Mouse (Mus musculus) ES-CJ7 (cell line): ENCODE measurements around the gene Mul1.
"Not testable (repeated sequence)": the region's sequence is repeated elsewhere in the genome, so short reads cannot be mapped to it uniquely, and the experiment has no call there.

Experiments used
- DNase-seq: peaks from one replicate; pipeline ENCODE4 v3.0.0; 2011; ENCODE audit warnings: low read depth, low spot score

Gene Mul1

DNA sequence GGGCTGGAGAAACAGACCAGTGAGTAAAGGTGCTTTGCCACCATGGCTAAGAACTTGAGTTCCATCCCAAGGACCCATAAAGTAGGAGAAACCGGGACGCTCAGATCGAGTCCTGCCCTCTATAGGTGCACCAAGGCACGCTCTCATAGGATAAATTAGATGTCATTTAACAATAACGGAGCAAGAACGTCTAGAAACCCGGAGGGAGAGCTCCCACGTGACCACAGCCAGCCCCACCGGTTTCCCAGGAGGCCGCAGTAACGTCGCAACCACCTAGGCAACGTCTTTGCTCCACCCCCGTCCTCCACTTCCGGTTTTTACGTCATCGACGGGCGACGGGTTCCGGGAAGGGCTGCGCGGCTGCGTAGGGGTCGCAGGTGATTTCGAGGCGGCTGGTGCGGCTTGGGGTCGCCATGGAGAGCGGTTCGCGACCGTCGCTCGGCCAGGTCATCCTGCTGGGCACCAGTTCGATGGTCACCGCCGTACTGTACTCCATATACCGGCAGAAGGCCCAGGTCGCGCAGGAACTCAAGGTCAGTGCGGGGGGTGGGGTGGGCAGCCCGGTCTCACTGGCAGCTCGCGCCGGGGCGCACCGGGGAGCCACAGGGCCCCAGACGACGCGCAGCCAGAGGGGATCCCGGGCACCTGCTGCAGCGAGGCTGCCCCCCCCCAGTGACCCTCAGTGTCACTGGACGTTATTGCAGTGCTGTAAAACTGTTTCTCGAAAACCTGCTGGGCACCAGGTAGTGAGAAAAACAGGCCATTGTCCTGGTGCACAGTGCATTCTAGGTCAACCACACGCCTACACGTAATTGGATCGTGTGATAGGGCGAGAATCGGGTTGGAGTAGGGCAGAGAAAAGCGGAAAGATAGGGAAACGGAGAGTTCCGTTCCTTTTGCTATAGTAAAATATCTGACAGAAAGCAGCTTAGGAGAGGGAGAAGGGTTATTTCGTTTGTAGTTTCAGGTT is at the start of gene Mul1:
Gene Mul1, plus strand, starts transcription at position 325 of the 970 bp plus-strand sequence.
- peak; percentile 97 for DNase-seq

DNA sequence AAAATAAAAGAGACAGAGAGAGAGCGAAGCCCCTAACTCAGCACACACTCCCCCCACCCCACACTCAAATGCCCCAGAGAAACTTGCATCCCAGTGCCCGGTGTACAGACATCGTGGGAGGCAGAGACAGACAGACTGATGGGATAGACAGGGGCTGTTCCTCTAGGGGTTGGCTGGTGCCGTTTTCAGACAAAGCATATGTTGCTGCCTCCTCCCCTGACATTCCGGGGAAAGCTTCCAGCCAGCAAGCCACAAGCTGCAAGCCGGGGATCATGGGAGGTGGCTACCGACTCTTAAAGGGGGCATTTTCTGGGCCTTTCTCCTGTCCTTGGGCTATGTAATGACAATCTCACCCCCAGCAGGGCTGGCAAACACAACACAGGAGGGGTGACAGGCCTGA is 40.8 kb upstream of the Mul1 start:
- DNase-seq, result no peak

DNA sequence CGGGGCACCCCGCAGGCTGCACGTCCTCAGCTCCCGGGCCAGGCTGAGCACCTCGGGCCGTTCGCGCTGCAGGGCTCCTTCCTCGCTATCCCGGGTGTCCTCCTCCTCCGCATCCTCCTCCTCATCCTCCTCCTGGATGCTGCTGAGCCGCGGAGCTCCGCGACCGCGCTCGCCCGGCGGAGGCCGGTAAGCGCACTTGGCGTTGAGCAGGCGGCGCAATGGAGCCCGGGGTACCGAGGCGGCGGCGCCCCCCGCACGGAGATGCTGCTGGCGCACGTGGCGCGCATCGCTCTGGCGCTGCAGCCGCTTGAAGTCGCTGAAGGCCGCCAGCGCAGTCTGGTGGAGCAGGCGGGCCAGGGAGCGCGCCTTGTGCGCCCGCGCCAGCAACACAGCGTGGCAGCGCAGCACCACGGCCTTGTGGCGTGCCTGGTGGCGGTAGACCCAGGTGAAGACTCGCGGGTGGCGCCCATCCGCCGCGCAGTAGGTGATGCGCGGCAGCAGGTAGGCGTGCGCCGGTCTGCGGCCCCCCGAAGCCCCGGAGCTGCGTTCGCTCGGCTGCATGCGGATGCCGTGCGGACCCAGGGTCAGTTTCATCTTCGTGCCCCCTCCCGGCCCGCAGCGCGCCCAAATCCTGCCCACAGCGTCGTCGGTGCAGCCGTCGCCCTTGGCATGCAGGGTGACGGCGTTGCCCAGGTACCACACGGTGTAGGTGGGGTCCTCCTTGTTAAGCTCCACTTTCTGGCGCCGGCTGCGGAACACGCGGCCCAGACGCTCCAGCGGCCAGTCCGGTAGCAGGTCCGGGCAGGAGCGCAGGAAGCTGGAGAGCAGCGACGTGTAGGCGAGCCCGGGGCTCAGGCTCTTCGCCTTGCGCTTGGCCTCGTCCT is 39.1 kb upstream of the Mul1 start:
- DNase-seq, result no peak

DNA sequence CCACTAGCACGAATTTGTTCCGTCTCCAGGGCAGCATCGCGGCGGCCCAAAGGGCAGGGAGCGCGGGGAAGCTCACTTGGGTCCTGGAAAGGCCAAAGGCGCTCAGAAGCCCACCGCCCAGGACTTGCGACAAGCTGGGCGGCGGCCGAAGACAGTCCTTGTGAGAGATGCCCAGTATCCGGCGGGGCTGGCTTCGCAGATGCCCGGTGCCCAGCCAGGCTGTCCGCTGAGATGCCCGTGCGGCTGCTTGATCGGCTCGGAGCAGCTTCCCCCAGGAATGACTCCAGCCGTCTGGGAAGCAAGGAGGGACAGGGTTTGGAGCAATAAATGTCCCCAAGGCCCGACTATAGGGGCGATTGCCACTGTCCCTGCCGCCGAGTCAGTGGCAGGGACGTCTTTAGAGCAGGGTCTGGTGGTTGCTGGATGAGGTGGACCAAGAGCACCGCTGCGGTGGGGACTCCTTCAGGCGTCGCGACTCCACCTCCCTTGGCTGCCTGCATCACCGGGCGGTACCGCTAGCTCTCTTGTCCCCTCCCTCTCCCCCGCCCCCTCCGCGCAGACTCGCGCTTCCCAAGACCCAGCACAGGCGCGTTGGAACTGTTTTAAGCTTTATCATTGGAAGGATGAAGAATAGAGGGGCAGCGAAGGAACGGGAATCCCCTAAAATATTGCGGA is 38.4 kb upstream of the Mul1 start, which contains the start of gene Fam43b:
Gene Fam43b, minus strand, starts transcription at position 558 of the 675 bp plus-strand sequence.
- DNase-seq, result peak; percentile 82

DNA sequence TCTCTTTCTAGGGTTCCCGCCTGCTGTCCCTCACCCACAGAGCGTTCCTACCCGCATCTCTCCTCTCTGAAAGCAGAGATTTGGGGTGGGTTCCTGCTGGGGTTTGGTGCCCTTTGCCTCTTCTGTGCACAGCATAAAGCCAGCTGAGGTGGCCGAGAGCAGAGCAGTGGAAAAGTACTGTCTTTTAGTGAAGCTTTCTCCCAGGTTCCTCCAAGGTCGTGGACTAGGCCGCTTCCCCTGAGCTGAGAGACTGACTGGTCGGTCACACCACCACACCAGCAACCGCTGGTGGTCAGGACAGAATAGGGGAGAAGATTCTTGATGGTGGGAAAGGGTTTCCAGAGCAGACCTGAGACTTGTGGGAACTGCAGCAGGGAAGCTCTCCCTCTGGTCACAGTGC is 37.8 kb upstream of the Mul1 start:
- DNase-seq, result no peak

DNA sequence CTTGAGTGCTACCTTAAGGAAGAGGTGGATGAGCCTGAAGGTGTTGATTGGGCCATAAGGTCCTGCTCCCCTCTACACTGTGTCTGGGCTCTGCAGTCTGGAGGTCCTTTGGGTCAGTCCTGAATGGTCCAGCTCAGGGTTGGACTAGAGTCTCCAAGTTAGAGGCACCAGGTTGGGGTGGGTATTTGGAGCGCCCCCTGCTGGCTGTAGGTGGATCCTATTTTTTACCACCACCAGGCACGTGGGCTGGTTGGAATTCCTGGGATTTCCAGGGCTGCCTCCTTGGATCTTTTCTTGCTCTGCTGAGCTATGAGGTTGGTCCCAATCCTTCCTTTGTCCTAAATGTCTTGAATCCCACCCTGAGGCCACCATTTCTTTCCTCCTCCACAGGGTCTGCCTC is 29.7 kb upstream of the Mul1 start:
- peak; percentile 62 for DNase-seq

DNA sequence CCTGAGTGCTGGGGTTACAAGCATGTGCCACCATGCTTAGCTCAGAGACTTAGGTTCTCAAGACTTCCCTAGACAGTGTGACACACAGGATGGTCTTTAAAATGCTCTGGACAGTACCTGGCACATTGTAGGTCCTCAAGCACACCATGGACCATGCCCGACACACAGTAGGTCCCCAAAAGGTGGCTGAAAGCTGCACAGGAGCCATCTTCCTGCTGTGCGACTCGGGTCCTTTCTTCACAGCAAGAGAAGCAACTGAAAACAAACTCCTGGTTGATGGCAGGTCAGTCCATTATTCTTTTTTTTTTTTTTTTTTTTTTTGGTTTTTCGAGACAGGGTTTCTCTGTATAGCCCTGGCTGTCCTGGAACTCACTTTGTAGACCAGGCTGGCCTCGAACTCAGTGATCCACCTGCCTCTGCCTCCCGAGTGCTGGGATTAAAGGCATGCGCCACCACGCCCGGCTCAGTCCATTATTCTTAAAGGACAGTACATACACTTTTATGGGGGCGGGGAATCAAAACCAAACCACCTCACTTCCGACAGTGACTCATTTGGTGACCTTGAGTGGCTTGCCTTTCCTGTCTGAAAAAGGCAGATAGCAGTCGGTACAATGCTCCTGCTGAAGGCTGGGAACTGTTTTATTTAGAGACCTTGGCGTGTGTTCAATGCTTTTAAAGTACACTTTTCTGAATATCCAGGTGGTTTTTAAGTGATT is 26.8 kb upstream of the Mul1 start:
- peak; percentile 54 for DNase-seq

DNA sequence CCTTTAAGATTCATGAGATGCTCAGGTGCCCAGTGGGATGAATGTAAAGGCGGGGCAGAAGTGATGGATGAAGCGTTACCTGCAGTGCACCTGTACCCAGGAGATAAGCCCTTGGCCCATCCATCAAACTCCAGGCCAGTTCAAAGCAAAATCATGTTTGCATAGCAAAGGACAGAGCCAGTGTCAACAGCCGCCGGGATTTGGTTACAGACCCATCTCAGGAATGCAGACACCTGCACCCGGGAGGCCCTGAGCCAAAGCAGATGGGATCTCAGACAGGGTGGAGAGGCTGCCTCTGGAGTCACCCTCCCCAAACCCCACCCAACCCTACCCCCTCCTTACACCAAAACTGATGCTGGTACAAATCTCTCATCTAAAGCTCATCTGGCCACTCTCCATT is 23.5 kb upstream of the Mul1 start:
- peak; percentile 90 for DNase-seq

DNA sequence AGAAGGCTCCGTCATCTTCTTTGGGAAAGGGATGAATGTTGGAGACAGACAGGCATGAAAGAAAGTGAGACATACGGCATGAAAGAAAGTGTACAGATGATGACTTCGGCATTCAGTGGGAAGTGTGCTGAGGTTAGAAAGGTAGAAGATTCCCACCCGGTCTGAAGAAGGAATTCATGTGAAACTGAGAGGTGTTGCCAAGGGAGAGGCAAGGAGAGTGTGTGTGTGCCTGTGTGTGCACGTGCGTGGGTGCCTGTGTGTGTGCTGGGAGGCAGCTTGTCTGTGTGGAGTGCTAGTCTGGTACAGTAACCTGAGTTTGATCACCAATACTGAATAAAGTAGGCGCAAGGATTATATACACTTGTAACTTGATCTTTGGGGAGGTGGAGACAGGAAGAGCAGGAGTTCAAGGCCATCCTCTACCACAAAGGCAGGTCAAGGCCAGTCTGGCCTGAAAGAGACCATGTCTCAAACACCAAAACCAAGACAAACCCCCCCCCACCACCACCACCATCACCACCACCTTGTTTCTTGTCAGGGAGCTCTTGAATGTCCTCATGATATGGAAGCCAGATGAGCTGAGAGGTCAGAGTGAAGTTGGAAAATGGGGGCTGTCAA is 22.9 kb upstream of the Mul1 start:
- peak; percentile 51 for DNase-seq

DNA sequence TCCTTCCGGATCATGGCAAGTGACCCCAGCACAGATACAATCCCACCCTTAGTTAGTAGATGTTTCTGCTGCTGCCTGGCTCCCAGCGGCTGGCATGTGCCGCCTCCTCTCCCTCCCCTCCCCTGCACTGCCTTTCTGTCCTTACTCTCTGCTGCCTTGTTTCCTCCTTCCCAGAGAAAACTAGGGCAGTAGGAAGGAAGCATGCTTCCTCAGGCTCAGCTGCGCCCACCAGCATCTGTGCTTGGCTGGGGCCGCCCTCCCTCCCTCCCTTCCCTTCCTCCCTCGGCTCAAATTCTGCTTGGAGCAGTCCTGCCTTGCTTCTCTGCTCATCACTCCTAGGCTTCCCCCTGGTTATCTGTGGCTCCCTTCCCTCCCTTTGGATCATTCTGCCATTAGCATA is 19.7 kb upstream of the Mul1 start:
- DNase-seq, result no peak

DNA sequence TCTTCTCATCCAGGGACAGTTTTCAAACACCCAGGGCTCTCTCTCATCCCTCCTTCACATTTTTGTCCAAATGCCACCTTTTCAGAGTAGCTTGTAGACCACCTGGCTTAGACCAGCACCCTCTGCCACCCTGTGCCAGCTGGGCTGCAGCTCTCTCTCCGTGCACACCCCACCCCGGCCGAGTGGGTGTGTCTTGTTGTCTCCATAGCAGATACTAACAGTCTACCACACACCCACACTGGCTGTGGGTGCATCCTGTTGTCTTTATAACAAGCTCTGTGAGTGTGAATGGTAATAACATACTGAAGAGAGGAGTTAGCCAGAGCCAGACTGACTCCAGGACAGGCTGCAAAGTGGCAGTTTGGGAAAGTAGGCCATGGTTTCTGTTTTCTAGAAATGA is 18.5 kb upstream of the Mul1 start:
- no peak for DNase-seq

DNA sequence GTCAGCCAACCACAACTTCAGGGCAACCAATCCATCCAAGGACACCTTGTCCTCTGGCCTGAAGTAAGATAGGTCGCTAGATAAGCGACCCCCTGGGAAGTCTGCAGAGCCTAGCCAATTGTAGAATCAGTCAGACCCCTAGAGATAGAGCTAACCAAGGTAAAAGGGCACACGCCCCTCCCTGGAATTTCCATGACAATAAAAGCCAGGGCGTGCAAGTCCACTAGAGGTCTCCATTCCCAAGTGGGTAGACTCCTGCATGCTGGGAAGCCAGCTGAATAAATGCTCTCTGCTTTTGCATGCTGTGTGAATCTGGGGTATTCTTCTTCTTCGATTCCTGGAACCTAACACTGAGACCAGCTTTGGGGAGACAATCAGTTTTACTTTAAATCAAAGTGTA is 18.1 kb upstream of the Mul1 start:
- peak; percentile 89 for DNase-seq

DNA sequence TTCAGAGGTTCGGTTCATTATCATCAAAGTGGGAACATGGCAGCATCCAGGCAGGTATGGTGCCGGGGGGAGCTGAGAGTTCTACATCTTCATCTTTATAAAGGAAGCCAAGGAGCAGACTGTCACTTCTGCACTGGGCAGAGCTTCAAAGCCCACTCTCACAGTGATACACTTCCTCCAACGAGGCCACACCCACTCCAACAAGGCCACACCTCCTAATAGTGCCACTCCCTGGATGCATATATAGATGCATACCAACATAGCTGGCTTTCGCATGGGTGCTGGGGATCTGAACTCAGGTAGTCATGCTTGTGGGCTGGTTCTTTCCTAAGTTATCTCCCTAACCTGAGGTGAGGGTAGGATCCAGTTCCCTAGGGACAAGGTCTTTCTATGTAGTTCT is 16.6 kb upstream of the Mul1 start:
- no peak for DNase-seq

DNA sequence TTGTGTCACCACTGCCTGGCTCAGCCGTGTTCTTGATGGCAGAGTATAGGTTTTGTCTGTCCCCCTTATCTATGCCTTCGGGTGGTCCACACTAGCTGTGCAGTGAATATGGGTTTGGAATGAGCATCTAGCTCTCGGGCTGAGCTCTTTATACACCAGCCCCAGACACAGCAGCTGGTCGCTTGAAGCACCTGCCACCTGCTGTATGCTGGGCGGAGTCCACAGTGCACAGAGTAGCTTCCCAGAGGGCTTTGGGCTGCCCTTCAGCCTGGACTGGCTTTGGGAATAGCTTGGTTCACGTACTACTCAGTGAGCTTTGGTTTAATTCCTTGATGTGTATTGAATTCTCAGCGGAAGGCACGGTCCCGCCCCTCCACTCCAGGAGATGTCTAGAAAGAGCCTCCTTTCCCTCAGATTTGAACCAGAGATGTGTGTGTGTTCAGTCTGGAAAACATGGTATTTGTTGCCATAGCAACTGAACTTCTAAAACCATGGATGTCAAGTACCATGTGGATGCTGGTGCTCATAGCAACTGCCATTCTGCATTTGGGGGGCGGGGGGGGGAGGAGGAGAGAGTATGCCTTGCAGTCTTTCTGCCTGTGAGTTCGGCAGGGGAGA is 16.0 kb upstream of the Mul1 start:
- no peak for DNase-seq

DNA sequence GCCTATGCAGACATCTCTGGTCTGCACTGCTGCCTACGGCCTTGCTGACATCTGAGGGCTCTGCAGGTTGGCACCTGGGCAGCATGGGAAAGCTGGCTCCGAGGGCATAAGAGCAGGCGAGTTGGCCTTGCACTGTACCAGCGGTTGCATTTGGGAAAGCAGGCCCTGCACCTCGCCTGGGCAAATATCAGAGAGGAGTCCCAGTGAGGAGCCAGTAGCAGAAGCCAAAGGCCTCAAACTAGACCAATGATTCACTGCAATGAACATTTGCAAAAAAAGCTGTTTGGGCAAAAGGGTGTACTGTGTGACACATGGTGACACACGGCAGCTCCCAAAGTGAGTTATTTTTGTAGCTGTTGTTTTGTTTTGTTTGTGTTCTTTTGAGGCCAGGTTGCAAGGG is 9.4 kb upstream of the Mul1 start:
- no peak for DNase-seq

DNA sequence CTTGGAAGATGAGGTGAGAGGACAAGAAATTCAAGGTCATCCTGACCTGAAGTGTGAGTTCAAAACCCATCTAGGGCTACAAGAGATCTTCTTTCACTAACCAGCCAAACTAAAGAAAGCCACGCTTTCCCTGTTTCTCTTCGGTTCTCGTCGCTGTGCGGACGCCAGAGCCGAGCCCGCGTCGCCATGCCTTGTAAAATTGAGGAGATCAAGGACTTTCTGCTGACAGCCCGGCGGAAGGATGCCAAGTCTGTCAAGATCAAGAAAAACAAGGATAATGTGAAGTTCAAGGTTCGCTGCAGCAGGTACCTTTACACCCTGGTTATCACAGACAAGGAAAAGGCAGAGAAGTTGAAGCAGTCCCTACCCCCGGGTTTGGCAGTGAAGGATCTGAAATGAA is 8.9 kb upstream of the Mul1 start:
- not testable (repeated sequence) for DNase-seq

DNA sequence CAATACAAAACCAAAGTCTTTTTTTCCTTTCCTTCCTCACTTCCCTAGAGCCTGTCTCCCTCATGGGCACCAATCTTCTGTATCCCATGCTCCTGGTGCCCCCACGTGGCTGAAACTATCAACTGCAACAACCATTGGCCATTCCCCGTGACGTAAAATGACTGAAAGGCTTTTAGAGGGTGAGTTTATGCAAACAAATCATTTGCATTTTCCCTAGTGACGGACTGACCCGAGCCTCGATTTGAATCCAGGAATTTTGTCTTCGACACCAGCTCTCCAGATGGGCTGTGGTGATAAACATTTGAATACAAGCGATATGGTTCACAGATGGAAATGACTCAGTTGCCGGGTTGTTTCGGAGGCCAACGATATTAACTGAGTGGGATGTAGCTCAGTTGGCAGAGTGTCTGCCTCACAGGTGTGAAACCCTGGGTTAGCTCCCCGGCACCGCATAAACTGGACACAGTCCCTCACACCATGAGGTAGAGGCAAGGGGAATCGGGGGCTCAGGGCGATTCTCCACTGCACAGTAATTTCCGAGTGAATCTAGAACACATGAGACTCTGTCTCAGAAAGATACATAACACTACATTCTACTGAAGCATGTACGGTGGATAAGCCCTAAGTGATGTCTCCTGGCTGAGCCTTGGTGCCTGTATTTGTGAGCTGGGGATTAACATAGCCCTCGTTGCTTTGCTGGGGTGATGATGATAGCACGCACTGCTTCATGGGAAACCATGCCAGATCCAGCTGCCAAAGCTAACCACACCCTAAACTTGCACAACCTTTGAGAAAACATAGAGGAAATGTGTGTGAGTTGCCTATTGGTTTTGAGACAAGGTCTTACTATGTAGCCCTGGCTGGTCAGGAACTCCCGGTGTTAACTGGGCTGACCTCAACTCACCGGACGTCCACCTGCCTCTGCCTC is 7.4 kb upstream of the Mul1 start:
- peak; percentile 86 for DNase-seq

DNA sequence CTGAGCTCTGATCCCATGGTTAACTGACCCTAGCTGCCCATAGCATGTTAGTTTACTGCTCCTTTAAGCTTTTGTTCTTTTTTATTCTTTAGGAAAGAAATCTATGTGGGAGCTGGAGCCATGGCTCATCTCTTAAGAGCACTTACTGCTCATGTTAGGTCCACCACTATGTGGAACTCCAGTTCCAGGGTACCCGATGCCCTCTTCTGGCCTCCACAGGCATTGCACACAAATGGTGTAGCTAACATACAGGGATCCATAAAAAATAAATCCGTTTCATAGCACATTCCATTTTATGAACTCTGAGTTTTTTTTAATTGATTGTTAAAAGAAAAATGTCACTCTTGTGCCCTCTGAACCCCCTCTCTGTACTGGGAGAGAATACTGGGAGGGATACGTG is 4.7 kb upstream of the Mul1 start:
- peak; percentile 68 for DNase-seq

DNA sequence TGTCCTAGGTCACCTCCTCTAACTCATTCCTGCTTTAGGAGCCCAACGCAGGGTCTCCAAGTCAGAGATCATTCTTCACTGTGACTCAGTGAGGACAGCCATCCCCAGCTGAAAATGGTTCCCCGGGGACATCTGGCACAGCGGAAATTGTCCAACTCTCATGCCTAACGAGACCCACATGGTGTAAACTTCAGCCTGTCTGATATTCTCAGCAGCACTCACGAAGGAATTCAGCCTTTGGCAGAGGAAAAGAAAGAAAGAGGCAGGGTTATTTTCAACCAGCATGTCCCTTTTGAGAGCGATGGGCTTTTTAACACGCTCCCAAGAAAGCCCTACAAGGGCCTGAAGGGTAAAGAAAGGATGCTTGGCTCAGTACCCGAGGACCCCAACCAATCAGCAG is 3.1 kb upstream of the Mul1 start:
- DNase-seq, result no peak
